Mouse (Mus musculus) bone marrow macrophage, adult 2 months (primary cell): ENCODE data around the gene Matn3. TPM values are rescaled to one million over a fixed set of nuclear protein-coding genes. Genes with fewer than 3 reads are reported as not detected.
"Not testable (repeated sequence)": the region's sequence is repeated elsewhere in the genome, so short reads cannot be mapped to it uniquely, and the experiment has no call there.

ENCODE experiments used
- H3K27ac ChIP-seq: 2 replicates; pipeline ENCODE4 v1.5.1; 2012; ENCODE audit warnings: low read depth, low read length; ENCODE audit not compliant: insufficient read depth
- H3K4me1 ChIP-seq: 2 replicates; pipeline ENCODE4 v1.6.1; 2012; ENCODE audit warnings: low read length; ENCODE audit not compliant: control insufficient read depth, insufficient read depth
- H3K4me3 ChIP-seq: 2 replicates; pipeline ENCODE4 v1.5.1; 2012; ENCODE audit warnings: mild to moderate bottlenecking, low read length, moderate library complexity; ENCODE audit not compliant: insufficient read depth
- CTCF ChIP-seq: IDR thresholded peaks from 2 replicates; pipeline ENCODE4 v1.5.1; 2012; ENCODE audit warnings: low read depth, mild to moderate bottlenecking, low read length, moderate library complexity
- POLR2A ChIP-seq: IDR thresholded peaks from 2 replicates; pipeline ENCODE4 v1.6.1; 2012; ENCODE audit warnings: mild to moderate bottlenecking, low read depth, low read length, borderline replicate concordance
- polyA plus RNA-seq: library from polyadenylated mRNA; stranded (reverse); fragments of >200 nt; gene quantifications from 2 replicates; pipeline ENCODE4 v1.2.4, GENCODE M21; 2012; ENCODE audit not compliant: missing spikeins, insufficient read depth, insufficient read length

Gene Matn3
- polyA plus RNA-seq, 1 experiment = not detected

- TF ChIP-seq CTCF (no peak), POLR2A (no peak)
- Histone ChIP-seq H3K4me1 (peaks cover 16% of the 10 kb centered on the region), H3K4me3 (no peak overlapping the region), H3K27ac (no peak overlapping the region)
These were observed 12.4 kb upstream of the Matn3 start for GRCm38 (mm10) chr12:8935349-8935748.

- peaks cover 18% of the 10 kb centered on the region for H3K4me1 ChIP-seq
- not testable (repeated sequence) for H3K27ac ChIP-seq, H3K4me3 ChIP-seq
These were observed 11.5 kb upstream of the Matn3 start for GRCm38 (mm10) chr12:8936210-8936609.

GRCm38 (mm10) chr12:8939490-8939889 lies 8.2 kb upstream of the Matn3 start:
- no peak for TF ChIP-seq POLR2A
- TF ChIP-seq CTCF = no peak
- H3K27ac ChIP-seq = no peak overlapping the region
- peaks cover 22% of the 10 kb centered on the region for H3K4me1 ChIP-seq
- H3K4me3 ChIP-seq = no peak overlapping the region

GRCm38 (mm10) chr12:8940011-8941005 lies 7.4 kb upstream of the Matn3 start:
- TF ChIP-seq CTCF = no peak
- peaks cover 22% of the 10 kb centered on the region for H3K4me1 ChIP-seq
- H3K27ac ChIP-seq = no peak overlapping the region
- no peak overlapping the region for H3K4me3 ChIP-seq

- H3K4me1 ChIP-seq = peaks cover 25% of the 10 kb centered on the region
- peak overlapping the region; percentile 12 for H3K27ac ChIP-seq
- TF ChIP-seq CTCF (no peak), POLR2A (no peak)
- no peak overlapping the region for H3K4me3 ChIP-seq
These were observed 6.6 kb upstream of the Matn3 start for GRCm38 (mm10) chr12:8941131-8941615.

- TF ChIP-seq CTCF = no peak
- TF ChIP-seq POLR2A = no peak
- H3K4me3 ChIP-seq = no peak overlapping the region
- peaks cover 32% of the 10 kb centered on the region for H3K4me1 ChIP-seq
- peak overlapping the region; percentile 64 for H3K27ac ChIP-seq
These were observed 5.9 kb upstream of the Matn3 start for GRCm38 (mm10) chr12:8941699-8942392.

- Histone ChIP-seq H3K4me3 (peak overlapping the region; percentile 53), H3K4me1 (peaks cover 25% of the 10 kb centered on the region), H3K27ac (peak overlapping the region; percentile 66)
- TF ChIP-seq POLR2A = no peak
- TF ChIP-seq CTCF = no peak
These were observed 566 bp upstream of the Matn3 start for GRCm38 (mm10) chr12:8947163-8947562.

- H3K4me3 ChIP-seq = no peak overlapping the region
- TF ChIP-seq CTCF (no peak), POLR2A (no peak)
- no peak overlapping the region for H3K27ac ChIP-seq
- H3K4me1 ChIP-seq = peaks cover 2% of the 10 kb centered on the region; the same call in 1 of the 2 replicates
These were observed 5.4 kb downstream of the Matn3 start for GRCm38 (mm10) chr12:8953136-8953535.

- no peak overlapping the region for H3K4me3 ChIP-seq
- H3K27ac ChIP-seq = no peak overlapping the region
- no peaks in the 10 kb centered on the region for H3K4me1 ChIP-seq
- TF ChIP-seq POLR2A = no peak
- TF ChIP-seq CTCF = no peak
These were observed 6.4 kb downstream of the Matn3 start for GRCm38 (mm10) chr12:8954161-8954561.
